Mouse (Mus musculus): ENCODE results near the gene Prss3. TPM values are rescaled to one million over a fixed set of nuclear protein-coding genes. Genes with fewer than 3 reads are reported as not detected.
"Not testable (repeated sequence)": the region's sequence is repeated elsewhere in the genome, so short reads cannot be mapped to it uniquely, and the experiment has no call there.

Prss3 gene
- total RNA-seq (2015): not detected in 2 replicates
- total RNA-seq (2017): not detected in 2 replicates

- ATAC-seq (replicated peaks; ENCODE audit: poor library complexity): not testable (repeated sequence)
Observed at GRCm38 (mm10) chr6:41377578-41377977, at the start of gene Prss3. Gene Prss3 (minus strand): TSS chr6:41377678.

DNA sequence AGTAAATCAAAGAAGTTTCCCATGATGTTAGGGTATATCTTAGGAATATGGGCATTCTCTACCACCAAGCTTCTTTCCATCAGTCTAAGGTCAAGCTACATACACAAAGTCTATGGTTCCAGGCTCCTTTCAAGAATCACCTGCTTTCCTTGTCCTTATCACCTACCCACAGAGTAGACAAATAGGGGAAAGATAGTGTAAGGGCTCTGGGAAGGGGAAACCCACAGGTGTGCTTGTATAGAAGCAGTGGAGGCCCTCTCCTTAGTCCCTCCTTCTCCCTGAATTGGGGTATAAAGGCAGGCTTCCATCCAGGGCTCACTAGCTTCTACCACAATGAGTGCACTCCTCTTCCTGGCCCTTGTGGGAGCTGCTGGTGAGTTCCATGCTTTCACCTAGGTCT, 14.6 kb upstream of the Prss3 start, which contains the start of gene Gm5771:
TSS of gene Gm5771 (plus strand) at position 301 of the 400 bp plus-strand sequence.
- ATAC-seq (replicated peaks; ENCODE audit: poor library complexity): not testable (repeated sequence)

DNA sequence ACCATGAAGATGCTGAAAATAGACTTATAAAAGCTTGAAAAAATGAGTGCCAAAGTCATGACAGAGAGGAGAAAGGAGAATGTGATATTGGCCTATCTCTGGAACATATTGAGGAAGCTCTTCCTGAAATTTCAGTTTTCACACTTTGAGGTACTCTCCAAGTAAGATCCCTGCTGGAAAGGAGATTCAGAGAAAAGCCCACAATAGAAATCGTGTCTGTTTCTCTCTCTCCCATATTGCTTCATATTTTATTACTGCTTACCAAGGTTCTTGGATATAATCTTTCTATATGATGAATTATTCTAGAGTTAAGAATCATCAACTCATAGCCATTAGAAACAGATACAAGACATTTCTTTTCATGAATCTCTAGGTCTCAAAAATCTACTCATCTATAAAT, 14.2 kb upstream of the Prss3 start:
- not testable (repeated sequence) for ATAC-seq (replicated peaks; ENCODE audit: poor library complexity)

DNA sequence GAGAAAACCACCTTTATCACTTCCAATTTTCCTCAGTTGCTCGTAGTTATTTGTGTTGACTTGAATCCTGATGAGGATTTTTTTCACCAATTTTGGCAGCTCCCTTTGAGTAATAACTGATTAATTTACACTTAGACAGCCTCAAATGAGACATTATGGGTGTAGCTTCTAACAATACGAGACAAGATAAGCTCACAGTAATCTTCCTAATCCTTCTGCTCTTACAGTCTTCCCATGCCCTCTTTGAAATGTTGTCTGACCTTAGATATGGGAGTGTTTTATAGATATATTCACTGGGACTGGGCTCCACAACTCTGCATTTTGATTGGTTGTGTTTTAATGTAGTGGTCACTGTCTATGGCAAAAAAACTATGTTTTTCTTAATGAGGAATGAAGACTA, 9.3 kb upstream of the Prss3 start:
- peak; percentile 55 for ATAC-seq (replicated peaks; ENCODE audit: poor library complexity)

DNA sequence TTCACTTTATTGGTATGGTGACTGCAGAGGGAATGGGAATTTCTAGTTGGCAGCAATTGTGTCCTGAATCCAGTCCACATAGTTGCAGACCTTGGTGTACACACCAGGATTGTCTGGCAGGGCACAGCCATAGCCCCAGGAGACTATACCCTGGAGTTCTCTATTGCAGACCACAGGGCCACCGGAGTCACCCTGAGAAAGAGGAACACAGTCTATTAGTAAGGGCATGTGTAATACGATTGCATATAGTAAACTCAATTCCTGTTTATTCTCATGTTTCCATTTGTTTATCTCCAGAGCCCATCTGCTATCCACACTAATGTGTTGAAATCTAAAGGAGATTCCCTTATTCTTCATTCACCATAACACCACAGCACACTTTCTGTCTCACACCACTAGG, 3.7 kb downstream of the Prss3 start:
- ATAC-seq (replicated peaks; ENCODE audit: poor library complexity): peak; percentile 76

DNA sequence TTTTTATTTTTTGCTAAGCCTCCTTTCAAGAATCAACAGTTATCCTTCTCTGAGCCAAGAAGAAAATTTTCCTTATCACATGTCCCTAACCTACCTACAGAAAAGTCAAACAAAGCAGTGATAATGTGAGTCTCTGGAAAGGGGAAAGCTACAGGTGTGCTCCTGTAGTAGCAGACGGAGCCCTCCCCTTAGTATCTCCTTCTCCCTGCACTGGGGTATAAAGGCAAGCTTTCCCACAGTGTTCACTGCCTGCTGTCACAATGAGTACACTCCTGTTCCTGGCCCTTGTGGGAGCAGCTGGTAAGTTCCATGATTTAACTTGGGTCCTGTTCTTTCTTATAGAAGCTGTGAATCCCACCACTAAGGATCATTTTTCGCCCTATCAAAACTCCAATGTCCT, 23.5 kb downstream of the Prss3 start, which contains the start of gene Try10:
TSS of gene Try10 (plus strand) at position 174 of the 400 bp plus-strand sequence.
- ATAC-seq (replicated peaks; ENCODE audit: poor library complexity): no peak

Other genes starting within 250 kb of the Prss3 start
- not detected in 2 replicates for gene Try4, start 75.4 kb downstream of the Prss3 start, total RNA-seq (2015)
- not detected in 2 replicates for gene Try4, start 75.4 kb downstream of the Prss3 start, total RNA-seq (2017)
- not detected in 2 replicates for gene Try5, start 60.8 kb downstream of the Prss3 start, total RNA-seq (2015)
- gene Try5, start 60.8 kb downstream of the Prss3 start, total RNA-seq (2017): not detected in 2 replicates
- gene Try10, start 23.6 kb downstream of the Prss3 start, total RNA-seq (2015): 0.22 TPM in 1 of 2 replicates, not detected in the other
- not detected in 2 replicates for gene Try10, start 23.6 kb downstream of the Prss3 start, total RNA-seq (2017)
- not detected in 2 replicates for gene Gm5771, start 14.7 kb upstream of the Prss3 start, total RNA-seq (2015)
- not detected in 2 replicates for gene Gm5771, start 14.7 kb upstream of the Prss3 start, total RNA-seq (2017)
- not detected in 2 replicates for gene Gm10334, start 68.5 kb upstream of the Prss3 start, total RNA-seq (2015)
- not detected in 2 replicates for gene Gm10334, start 68.5 kb upstream of the Prss3 start, total RNA-seq (2017)
- not detected in 2 replicates for gene Prss1, start 81.3 kb upstream of the Prss3 start, total RNA-seq (2015)
- not detected in 2 replicates for gene Prss1, start 81.3 kb upstream of the Prss3 start, total RNA-seq (2017)
- gene Prss2, start 144.1 kb upstream of the Prss3 start, total RNA-seq (2015): not detected in 2 replicates
- gene Prss2, start 144.1 kb upstream of the Prss3 start, total RNA-seq (2017): not detected in 2 replicates
- gene Ephb6, start 227.8 kb upstream of the Prss3 start, total RNA-seq (2015): 0.15 and 4.2 TPM in 2 replicates
- gene Ephb6, start 227.8 kb upstream of the Prss3 start, total RNA-seq (2017): 1.7 and 2.6 TPM in 2 replicates